Mouse (Mus musculus): ENCODE measurements around the gene Gm11549. TPM values are rescaled to one million over a fixed set of nuclear protein-coding genes. Genes with fewer than 3 reads are reported as not detected.

The Gm11549 gene
- polyA plus RNA-seq, 1 experiment, result not detected

GRCm38 (mm10) chr3:36505809-36506735 is 15.5 kb downstream of the Gm11549 start:
- WGBS, result 75% methylated on average over 10 of the region's 10 CpGs
- no peak overlapping the region for H3K4me3 ChIP-seq (replicated peaks; ENCODE audit: control insufficient read depth, low read depth, low read length)
- TF ChIP-seq CTCF (IDR thresholded peaks at IDR 0.05; ENCODE audit: control insufficient read depth, insufficient read depth, low read length) (no peak), POLR2A (IDR thresholded peaks at IDR 0.05; ENCODE audit: borderline replicate concordance, control insufficient read depth, low read depth, low read length) (no peak)

GRCm38 (mm10) chr3:36505306-36505705 is 16.3 kb downstream of the Gm11549 start:
- WGBS, result 81% methylated on average over 8 of the region's 8 CpGs
- no peaks in the 10 kb centered on the region for H3K4me1 ChIP-seq (ENCODE audit: control insufficient read depth, insufficient read depth, low read length)
- TF ChIP-seq POLR2A (IDR thresholded peaks at IDR 0.05; ENCODE audit: borderline replicate concordance, control insufficient read depth, low read depth, low read length), result no peak
- no peak for TF ChIP-seq CTCF (IDR thresholded peaks at IDR 0.05; ENCODE audit: control insufficient read depth, insufficient read depth, low read length)
- no peak overlapping the region for H3K27ac ChIP-seq (ENCODE audit: control insufficient read depth, insufficient read depth, low read depth, low read length, poor library complexity)
- H3K4me3 ChIP-seq (replicated peaks; ENCODE audit: control insufficient read depth, low read depth, low read length), result no peak overlapping the region

More at GRCm38 (mm10) chr3:36505809-36506735, 15.5 kb downstream of the Gm11549 start:
- H3K4me1 ChIP-seq (ENCODE audit: control insufficient read depth, insufficient read depth, low read length), result no peaks in the 10 kb centered on the region
- no peak overlapping the region for H3K27ac ChIP-seq (ENCODE audit: control insufficient read depth, insufficient read depth, low read depth, low read length, poor library complexity)

GRCm38 (mm10) chr3:36501546-36501945 is 20.1 kb downstream of the Gm11549 start:
- H3K4me3 ChIP-seq (replicated peaks; ENCODE audit: control insufficient read depth, low read depth, low read length), result no peak overlapping the region
- no peak overlapping the region for H3K27ac ChIP-seq (ENCODE audit: control insufficient read depth, insufficient read depth, low read depth, low read length, poor library complexity)
- no peaks in the 10 kb centered on the region for H3K4me1 ChIP-seq (ENCODE audit: control insufficient read depth, insufficient read depth, low read length)
- TF ChIP-seq POLR2A (IDR thresholded peaks at IDR 0.05; ENCODE audit: borderline replicate concordance, control insufficient read depth, low read depth, low read length), result no peak
- TF ChIP-seq CTCF (IDR thresholded peaks at IDR 0.05; ENCODE audit: control insufficient read depth, insufficient read depth, low read length), result no peak
- 63% methylated on average over 7 of the region's 7 CpGs for WGBS

GRCm38 (mm10) chr3:36500976-36501375 is 20.6 kb downstream of the Gm11549 start:
- 69% methylated on average over 8 of the region's 8 CpGs for whole genome bisulfite sequencing
- TF ChIP-seq CTCF (IDR thresholded peaks at IDR 0.05; ENCODE audit: control insufficient read depth, insufficient read depth, low read length) (no peak), POLR2A (IDR thresholded peaks at IDR 0.05; ENCODE audit: borderline replicate concordance, control insufficient read depth, low read depth, low read length) (no peak)
- Histone ChIP-seq H3K4me3 (replicated peaks; ENCODE audit: control insufficient read depth, low read depth, low read length) (no peak overlapping the region), H3K27ac (ENCODE audit: control insufficient read depth, insufficient read depth, low read depth, low read length, poor library complexity) (no peak overlapping the region), H3K4me1 (ENCODE audit: control insufficient read depth, insufficient read depth, low read length) (no peaks in the 10 kb centered on the region)

GRCm38 (mm10) chr3:36499418-36499817 is 22.2 kb downstream of the Gm11549 start:
- Histone ChIP-seq H3K27ac (ENCODE audit: control insufficient read depth, insufficient read depth, low read depth, low read length, poor library complexity) (no peak overlapping the region), H3K4me1 (ENCODE audit: control insufficient read depth, insufficient read depth, low read length) (no peaks in the 10 kb centered on the region), H3K4me3 (replicated peaks; ENCODE audit: control insufficient read depth, low read depth, low read length) (no peak overlapping the region)
- WGBS, result 89% methylated on average over 7 of the region's 7 CpGs
- TF ChIP-seq CTCF (IDR thresholded peaks at IDR 0.05; ENCODE audit: control insufficient read depth, insufficient read depth, low read length) (no peak), POLR2A (IDR thresholded peaks at IDR 0.05; ENCODE audit: borderline replicate concordance, control insufficient read depth, low read depth, low read length) (no peak)

- 79% methylated on average over 6 of the region's 6 CpGs for WGBS
- no peak overlapping the region for H3K27ac ChIP-seq (ENCODE audit: control insufficient read depth, insufficient read depth, low read depth, low read length, poor library complexity)
- no peak overlapping the region for H3K4me3 ChIP-seq (replicated peaks; ENCODE audit: control insufficient read depth, low read depth, low read length)
- no peak for TF ChIP-seq POLR2A (IDR thresholded peaks at IDR 0.05; ENCODE audit: borderline replicate concordance, control insufficient read depth, low read depth, low read length)
- no peak for TF ChIP-seq CTCF (IDR thresholded peaks at IDR 0.05; ENCODE audit: control insufficient read depth, insufficient read depth, low read length)
- H3K4me1 ChIP-seq (ENCODE audit: control insufficient read depth, insufficient read depth, low read length), result no peaks in the 10 kb centered on the region
Measured at GRCm38 (mm10) chr3:36498224-36498623, 23.4 kb downstream of the Gm11549 start.

- TF ChIP-seq CTCF (IDR thresholded peaks at IDR 0.05; ENCODE audit: control insufficient read depth, insufficient read depth, low read length) (peak; percentile 50; the same call in 1 of the 2 replicates), POLR2A (IDR thresholded peaks at IDR 0.05; ENCODE audit: borderline replicate concordance, control insufficient read depth, low read depth, low read length) (no peak)
- WGBS, result 15% methylated on average over 14 of the region's 14 CpGs
- Histone ChIP-seq H3K4me3 (replicated peaks; ENCODE audit: control insufficient read depth, low read depth, low read length) (no peak overlapping the region), H3K4me1 (ENCODE audit: control insufficient read depth, insufficient read depth, low read length) (no peaks in the 10 kb centered on the region), H3K27ac (ENCODE audit: control insufficient read depth, insufficient read depth, low read depth, low read length, poor library complexity) (no peak overlapping the region)
Measured at GRCm38 (mm10) chr3:36496746-36497145, 24.9 kb downstream of the Gm11549 start.

GRCm38 (mm10) chr3:36496273-36496672 is 25.3 kb downstream of the Gm11549 start:
- H3K27ac ChIP-seq (ENCODE audit: control insufficient read depth, insufficient read depth, low read depth, low read length, poor library complexity), result no peak overlapping the region
- TF ChIP-seq CTCF (IDR thresholded peaks at IDR 0.05; ENCODE audit: control insufficient read depth, insufficient read depth, low read length) (no peak), POLR2A (IDR thresholded peaks at IDR 0.05; ENCODE audit: borderline replicate concordance, control insufficient read depth, low read depth, low read length) (no peak)
- WGBS, result 75% methylated on average over 9 of the region's 9 CpGs
- H3K4me1 ChIP-seq (ENCODE audit: control insufficient read depth, insufficient read depth, low read length), result no peaks in the 10 kb centered on the region
- no peak overlapping the region for H3K4me3 ChIP-seq (replicated peaks; ENCODE audit: control insufficient read depth, low read depth, low read length)

Measured in bone marrow, adult 2 months (tissue).